Mouse (Mus musculus) lung, embryonic 15.5 days (tissue): Measurements from ENCODE around the gene Mlycd. TPM values are rescaled to one million over a fixed set of nuclear protein-coding genes. Genes with fewer than 3 reads are reported as not detected.

Experiments used
- ATAC-seq: fragments of 200-750 bp; cut with Nextera tagmentation; 2 replicates; pipeline ENCODE4 v1.8.0; 2017; ENCODE audit warnings: moderate number of reproducible peaks, borderline replicate concordance; ENCODE audit not compliant: low FRiP score, low TSS enrichment; ENCODE audit errors: extremely low read depth
- H3K27ac ChIP-seq: fragments of 300-500 bp; sonication (generic); 2 replicates; pipeline ENCODE4 v1.5.1; 2015; ENCODE audit warnings: moderate library complexity, mild to moderate bottlenecking, inconsistent platforms
- H3K27me3 ChIP-seq: fragments of 300-500 bp; sonication (generic); 2 replicates; pipeline ENCODE4 v1.6.1; 2015; ENCODE audit warnings: inconsistent platforms
- H3K36me3 ChIP-seq: fragments of 300-500 bp; sonication (generic); 2 replicates; pipeline ENCODE4 v1.6.1; 2015; ENCODE audit warnings: inconsistent platforms
- H3K4me1 ChIP-seq: fragments of 300-500 bp; sonication (generic); 2 replicates; pipeline ENCODE4 v1.6.1; 2015; ENCODE audit warnings: inconsistent platforms
- H3K4me2 ChIP-seq: fragments of 300-500 bp; sonication (generic); 2 replicates; pipeline ENCODE4 v1.6.1; 2015; ENCODE audit warnings: inconsistent platforms, mild to moderate bottlenecking, moderate library complexity
- H3K4me3 ChIP-seq: fragments of 300-500 bp; sonication (generic); 2 replicates; pipeline ENCODE4 v1.5.1; 2015; ENCODE audit warnings: mild to moderate bottlenecking, inconsistent platforms
- H3K9ac ChIP-seq: fragments of 300-500 bp; sonication (generic); 2 replicates; pipeline ENCODE4 v1.6.1; 2015; ENCODE audit warnings: inconsistent platforms
- H3K9me3 ChIP-seq: fragments of 300-500 bp; sonication (generic); 2 replicates; pipeline ENCODE4 v1.6.1; 2016; ENCODE audit warnings: inconsistent platforms
- WGBS: fragments of 180-500 bp; shearing (Covaris S2); methylation state at CpG from one replicate; pipeline ENCODE4 v1.1.7; 2015; 5-methylcytosine and 5-hydroxymethylcytosine counted together
- polyA plus RNA-seq: library from polyadenylated mRNA; unstranded; fragments of >200 nt; fragmentation: Nextera tagmentation; extraction: Ambion mirVana; gene quantifications from 2 replicates; pipeline ENCODE4 v1.2.1, GENCODE M21; 2015

Gene Mlycd
- polyA plus RNA-seq, 1 experiment from 2014 or later: 14.8 TPM

DNA sequence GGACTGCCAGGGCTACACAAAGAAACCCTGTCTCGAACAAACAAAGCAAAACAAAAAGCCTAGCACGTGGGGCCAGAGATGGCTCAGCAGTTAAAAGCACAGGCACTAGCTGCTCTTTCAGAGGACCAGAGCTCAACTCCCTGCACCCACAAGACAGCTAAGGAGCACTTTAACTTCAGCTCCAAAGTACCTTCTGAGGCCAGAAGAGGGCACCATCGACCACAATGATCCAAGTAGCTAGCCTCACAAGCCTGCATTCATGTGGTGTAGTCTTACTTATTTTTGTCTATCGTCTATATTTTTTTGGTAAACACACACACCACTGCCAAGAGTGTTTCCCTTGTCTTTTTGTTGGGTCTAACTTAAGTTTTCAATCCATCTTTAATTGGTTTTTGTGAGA, 14.1 kb upstream of the Mlycd start:
- WGBS: 29% methylated on average over 4 of the region's 4 CpGs
- Histone ChIP-seq H3K9ac (no peak overlapping the region), H3K36me3 (no peaks in the 10 kb centered on the region), H3K27me3 (no peaks in the 10 kb centered on the region), H3K4me2 (no peak overlapping the region), H3K27ac (no peak overlapping the region), H3K4me3 (no peak overlapping the region), H3K9me3 (no peaks in the 10 kb centered on the region), H3K4me1 (no peaks in the 10 kb centered on the region)
- ATAC-seq: no peak

GRCm38 (mm10) chr8:119384478-119384877, 10.2 kb upstream of the Mlycd start:
- no peaks in the 10 kb centered on the region for H3K4me1 ChIP-seq
- WGBS: 20% methylated on average over 10 of the region's 10 CpGs
- no peaks in the 10 kb centered on the region for H3K27me3 ChIP-seq
- no peak overlapping the region for H3K4me2 ChIP-seq
- H3K27ac ChIP-seq: no peak overlapping the region
- H3K9ac ChIP-seq: no peak overlapping the region
- H3K36me3 ChIP-seq: no peaks in the 10 kb centered on the region
- no peaks in the 10 kb centered on the region for H3K9me3 ChIP-seq
- no peak for ATAC-seq
- H3K4me3 ChIP-seq: no peak overlapping the region

DNA sequence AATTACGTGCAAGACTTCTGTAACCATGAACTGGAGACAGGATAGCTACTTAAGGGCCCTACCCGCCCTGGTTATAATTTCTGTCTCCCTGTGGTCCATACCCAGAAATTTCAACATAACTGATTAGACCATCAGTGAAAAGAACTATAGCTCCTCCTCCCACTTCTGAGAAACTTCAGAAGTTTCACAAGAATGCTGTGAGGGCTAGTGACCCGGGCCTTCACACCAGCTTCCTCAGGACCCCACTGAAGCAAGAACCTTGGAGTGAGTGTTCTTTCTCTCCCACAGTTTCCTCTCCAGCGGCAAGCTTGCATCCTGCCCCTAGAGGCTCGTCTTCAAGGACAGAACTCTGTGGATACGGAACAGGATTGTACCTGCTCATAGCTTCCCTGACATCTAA, 8.8 kb upstream of the Mlycd start:
- Histone ChIP-seq H3K4me3 (no peak overlapping the region), H3K27ac (no peak overlapping the region), H3K9me3 (no peaks in the 10 kb centered on the region), H3K9ac (no peak overlapping the region), H3K36me3 (no peaks in the 10 kb centered on the region), H3K4me1 (no peaks in the 10 kb centered on the region), H3K27me3 (no peaks in the 10 kb centered on the region), H3K4me2 (no peak overlapping the region)
- WGBS: 61% methylated on average over 6 of the region's 6 CpGs
- no peak for ATAC-seq

DNA sequence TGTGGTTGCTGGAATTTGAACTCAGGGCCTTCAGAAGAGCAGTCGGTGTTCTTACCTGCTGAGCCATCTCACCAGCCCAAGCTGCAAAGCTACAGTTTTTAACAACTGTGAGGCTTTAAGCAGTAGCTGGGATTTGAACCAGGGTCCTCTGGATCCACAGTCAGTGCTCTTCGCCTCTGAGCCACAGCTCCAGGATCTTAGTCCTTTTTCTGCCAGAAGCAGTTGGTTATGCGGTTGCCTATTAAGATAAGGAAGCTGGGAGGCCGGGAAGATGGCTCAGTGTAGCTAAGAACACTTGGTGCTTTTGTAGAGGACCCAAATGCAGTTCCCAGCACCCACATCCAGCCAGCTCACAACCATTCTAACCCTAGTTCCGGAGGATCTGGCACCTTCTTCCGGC, 7.7 kb upstream of the Mlycd start:
- no peak for ATAC-seq
- Histone ChIP-seq H3K9ac (no peak overlapping the region), H3K36me3 (no peaks in the 10 kb centered on the region), H3K27me3 (no peaks in the 10 kb centered on the region), H3K27ac (no peak overlapping the region), H3K4me2 (no peak overlapping the region), H3K4me1 (no peaks in the 10 kb centered on the region), H3K4me3 (no peak overlapping the region), H3K9me3 (no peaks in the 10 kb centered on the region)
- 70% methylated on average over 6 of the region's 6 CpGs for WGBS

DNA sequence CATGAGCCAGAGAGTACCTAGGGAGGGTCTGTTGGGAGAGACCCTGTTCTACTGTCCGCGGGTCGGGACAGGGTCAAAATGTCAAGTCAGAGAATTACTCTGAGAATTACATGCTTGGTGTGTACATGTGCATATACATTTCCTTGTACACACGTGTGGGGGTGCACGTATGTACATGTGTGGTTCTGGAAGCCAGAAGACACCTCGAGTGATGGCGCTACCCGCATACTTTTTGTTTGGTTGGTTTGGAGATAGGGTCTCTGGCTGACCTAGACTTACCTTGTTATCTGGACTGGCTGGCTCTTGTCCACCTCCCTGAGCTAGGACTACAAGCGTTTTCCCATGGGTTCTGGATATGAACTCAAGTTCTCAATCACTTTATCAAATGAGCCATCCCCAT, 581 bp upstream of the Mlycd start:
- peak overlapping the region; percentile 85; the same call in 1 of the 2 replicates for H3K9ac ChIP-seq
- H3K4me2 ChIP-seq: peak overlapping the region; percentile 99
- H3K4me3 ChIP-seq: peak overlapping the region; percentile 89
- peak; percentile 12; the same call in 1 of the 2 replicates for ATAC-seq
- H3K36me3 ChIP-seq: no peaks in the 10 kb centered on the region
- peaks cover 11% of the 10 kb centered on the region for H3K4me1 ChIP-seq
- no peaks in the 10 kb centered on the region for H3K9me3 ChIP-seq
- no peak overlapping the region for H3K27ac ChIP-seq
- H3K27me3 ChIP-seq: no peaks in the 10 kb centered on the region
- 78% methylated on average over 9 of the region's 9 CpGs for WGBS

DNA sequence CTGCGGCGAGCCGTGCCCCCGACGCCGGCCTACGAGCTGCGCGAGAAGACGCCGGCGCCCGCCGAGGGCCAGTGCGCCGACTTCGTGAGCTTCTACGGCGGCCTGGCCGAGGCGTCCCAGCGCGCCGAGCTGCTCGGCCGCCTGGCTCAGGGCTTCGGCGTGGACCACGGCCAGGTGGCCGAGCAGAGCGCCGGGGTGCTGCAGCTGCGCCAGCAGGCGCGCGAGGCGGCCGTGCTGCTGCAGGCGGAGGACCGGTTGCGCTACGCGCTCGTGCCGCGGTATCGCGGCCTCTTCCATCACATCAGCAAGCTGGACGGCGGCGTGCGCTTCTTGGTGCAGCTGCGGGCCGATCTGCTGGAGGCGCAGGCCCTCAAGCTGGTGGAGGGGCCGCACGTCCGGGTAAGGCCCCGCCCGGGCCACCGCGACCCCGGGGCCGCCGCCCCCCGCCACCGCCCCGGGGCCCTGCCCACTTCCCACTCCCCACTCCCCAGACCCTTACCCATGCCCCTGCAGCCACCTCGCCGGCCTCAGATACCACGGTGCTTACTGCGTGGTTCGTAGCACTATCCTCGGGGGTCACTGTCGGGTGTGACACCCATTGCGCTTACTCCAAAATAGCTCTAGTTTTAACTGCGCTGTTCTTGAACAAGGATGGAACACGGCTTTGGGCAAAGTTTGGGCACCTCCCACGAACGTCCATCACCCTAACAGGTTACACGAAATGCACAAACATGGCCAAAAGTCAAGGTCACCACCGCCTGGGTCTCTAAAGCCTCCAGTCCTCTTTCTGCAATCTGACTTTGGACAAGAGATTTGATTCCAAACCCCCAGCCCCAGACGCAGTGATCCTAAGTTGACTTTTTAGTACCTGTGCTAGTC, 633 bp downstream of the Mlycd start:
- 3% methylated on average over 83 of the region's 83 CpGs for WGBS
- ATAC-seq: peak; percentile 32; the same call in 1 of the 2 replicates

DNA sequence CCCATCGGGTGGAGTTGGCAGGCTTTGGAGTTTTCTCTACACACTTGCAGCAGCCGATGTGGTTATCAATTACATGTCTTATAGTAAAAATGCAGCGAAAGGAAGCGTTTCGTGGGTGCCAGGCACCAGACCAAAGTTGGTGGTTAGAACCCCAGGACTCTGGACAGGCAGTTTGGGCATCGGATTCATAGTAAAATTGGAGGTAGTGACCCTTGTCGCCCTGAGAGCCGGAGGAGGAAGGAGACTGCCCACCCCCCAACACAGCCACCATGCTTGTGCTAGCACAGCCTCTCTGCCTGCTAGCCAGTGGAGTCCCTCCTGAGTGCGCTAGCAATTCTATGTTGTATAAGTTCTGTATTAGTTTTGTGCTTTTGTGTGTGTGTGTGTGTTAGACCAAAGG, 3.9 kb downstream of the Mlycd start:
- H3K4me2 ChIP-seq: no peak overlapping the region
- H3K27me3 ChIP-seq: no peaks in the 10 kb centered on the region
- H3K27ac ChIP-seq: no peak overlapping the region
- 83% methylated on average over 9 of the region's 9 CpGs for WGBS
- H3K9me3 ChIP-seq: no peaks in the 10 kb centered on the region
- ATAC-seq: no peak
- H3K4me3 ChIP-seq: no peak overlapping the region
- H3K36me3 ChIP-seq: no peaks in the 10 kb centered on the region
- no peak overlapping the region for H3K9ac ChIP-seq
- peaks cover 11% of the 10 kb centered on the region for H3K4me1 ChIP-seq

More for the DNA sequence above, 633 bp downstream of the Mlycd start:
- peak overlapping the region; percentile 89 for H3K4me3 ChIP-seq
- H3K27ac ChIP-seq: peak overlapping the region; percentile 86
- no peaks in the 10 kb centered on the region for H3K9me3 ChIP-seq
- no peaks in the 10 kb centered on the region for H3K36me3 ChIP-seq
- peak overlapping the region; percentile 99 for H3K4me2 ChIP-seq
- H3K9ac ChIP-seq: peak overlapping the region; percentile 85
- peaks cover 11% of the 10 kb centered on the region for H3K4me1 ChIP-seq
- no peaks in the 10 kb centered on the region for H3K27me3 ChIP-seq

DNA sequence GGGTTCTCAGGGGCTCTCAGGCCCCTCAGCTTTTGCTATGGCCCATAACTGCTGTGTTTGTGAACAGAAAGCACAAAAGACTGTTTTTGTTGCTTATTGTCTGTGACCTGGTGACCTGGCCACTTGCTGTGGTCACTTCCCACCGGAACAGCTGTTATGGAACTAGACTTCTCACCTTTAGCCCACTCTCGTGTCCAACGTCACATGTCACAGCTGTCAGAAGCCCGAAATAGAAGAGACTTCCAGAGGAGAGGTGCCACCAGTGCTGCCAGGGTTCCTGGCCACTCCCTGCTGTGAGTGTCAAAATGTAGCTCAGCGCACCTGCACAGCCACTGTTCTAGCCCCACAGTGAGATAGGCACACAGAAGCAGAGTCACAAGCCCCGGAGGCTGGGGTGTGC, 4.6 kb downstream of the Mlycd start:
- H3K4me2 ChIP-seq: no peak overlapping the region
- no peaks in the 10 kb centered on the region for H3K9me3 ChIP-seq
- no peaks in the 10 kb centered on the region for H3K36me3 ChIP-seq
- H3K27ac ChIP-seq: no peak overlapping the region
- peaks cover 9% of the 10 kb centered on the region for H3K4me1 ChIP-seq
- WGBS: 71% methylated on average over 6 of the region's 6 CpGs
- no peak overlapping the region for H3K4me3 ChIP-seq
- no peak for ATAC-seq
- no peak overlapping the region for H3K9ac ChIP-seq
- H3K27me3 ChIP-seq: no peaks in the 10 kb centered on the region

DNA sequence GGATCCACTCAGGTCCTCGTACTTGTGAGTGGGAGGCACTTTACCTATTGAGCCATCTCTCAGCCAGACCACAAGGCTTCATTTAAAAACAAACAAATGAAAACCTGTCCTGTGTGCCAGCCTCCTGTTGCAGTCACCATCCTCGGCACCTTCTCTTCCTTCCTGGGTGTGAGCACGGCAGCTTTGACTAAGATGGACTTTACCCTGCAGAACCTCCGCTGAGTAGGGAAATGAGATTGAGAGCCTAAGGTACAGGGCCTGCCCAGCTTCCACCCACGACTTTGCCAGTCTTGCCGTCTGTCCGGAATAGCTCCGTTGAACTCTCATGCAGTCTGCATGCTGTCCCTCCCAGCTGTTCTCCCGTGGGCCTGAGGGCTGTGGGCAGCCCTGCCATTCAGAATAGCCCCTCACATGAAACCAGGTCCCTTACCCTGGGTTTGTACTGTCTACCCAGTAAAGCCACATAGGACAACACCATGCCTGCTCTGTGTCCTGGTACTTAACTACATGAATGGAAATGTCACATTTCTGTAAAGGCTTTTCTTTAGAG, 5.5 kb downstream of the Mlycd start:
- Histone ChIP-seq H3K4me2 (no peak overlapping the region), H3K27ac (no peak overlapping the region), H3K36me3 (no peaks in the 10 kb centered on the region), H3K9ac (no peak overlapping the region), H3K27me3 (no peaks in the 10 kb centered on the region), H3K4me1 (peaks cover 6% of the 10 kb centered on the region), H3K9me3 (no peaks in the 10 kb centered on the region), H3K4me3 (no peak overlapping the region)
- no peak for ATAC-seq
- 72% methylated on average over 9 of the region's 9 CpGs for WGBS

- WGBS: 83% methylated on average over 3 of the region's 3 CpGs
- Histone ChIP-seq H3K36me3 (no peaks in the 10 kb centered on the region), H3K4me2 (no peak overlapping the region), H3K4me3 (no peak overlapping the region), H3K9ac (no peak overlapping the region), H3K4me1 (peaks cover under 1% of the 10 kb centered on the region; the same call in 1 of the 2 replicates), H3K27me3 (no peaks in the 10 kb centered on the region), H3K9me3 (no peaks in the 10 kb centered on the region), H3K27ac (no peak overlapping the region)
- ATAC-seq: no peak
Measured at GRCm38 (mm10) chr8:119400904-119401303, 6.2 kb downstream of the Mlycd start.

DNA sequence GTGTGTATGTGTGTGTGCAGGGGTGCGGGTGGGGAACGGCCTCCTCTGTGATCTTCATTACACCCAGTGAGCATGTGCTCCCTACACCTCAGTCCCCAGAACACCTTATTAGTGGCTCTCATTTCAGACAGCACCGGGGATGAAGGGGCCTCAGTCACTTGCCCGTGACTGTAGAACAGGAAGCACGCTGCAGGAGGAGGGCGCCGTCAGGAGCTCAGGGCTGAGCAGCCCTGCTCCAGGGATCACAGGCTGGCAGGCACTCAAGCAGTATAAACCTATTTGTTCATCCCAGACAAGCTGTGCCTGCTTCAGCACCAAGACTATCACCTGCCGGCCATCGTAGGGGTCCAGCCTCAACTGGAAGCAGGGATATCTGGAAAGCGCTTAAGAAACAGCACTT, 9.2 kb downstream of the Mlycd start:
- H3K9ac ChIP-seq: no peak overlapping the region
- no peak overlapping the region for H3K4me2 ChIP-seq
- H3K36me3 ChIP-seq: peaks cover 4% of the 10 kb centered on the region; the same call in 1 of the 2 replicates
- H3K9me3 ChIP-seq: no peaks in the 10 kb centered on the region
- ATAC-seq: no peak
- no peak overlapping the region for H3K4me3 ChIP-seq
- no peaks in the 10 kb centered on the region for H3K4me1 ChIP-seq
- H3K27me3 ChIP-seq: no peaks in the 10 kb centered on the region
- no peak overlapping the region for H3K27ac ChIP-seq
- WGBS: 71% methylated on average over 10 of the region's 10 CpGs

DNA sequence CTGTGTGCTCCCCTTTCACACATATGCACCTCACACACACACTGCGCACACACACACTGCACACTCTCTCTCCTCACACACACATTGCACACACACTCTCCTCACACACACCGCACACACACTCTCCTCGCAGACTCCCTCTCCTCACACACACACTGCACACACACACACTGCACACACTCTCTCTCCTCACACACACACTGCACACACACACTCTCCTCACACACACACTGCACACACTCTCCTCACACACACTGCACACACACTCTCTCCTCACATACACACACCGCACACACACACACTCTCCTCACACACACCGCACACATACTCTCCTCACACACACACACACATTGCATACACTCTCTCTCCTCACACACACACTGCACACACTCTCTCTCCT, 10.0 kb downstream of the Mlycd start:
- no peak for ATAC-seq
- WGBS: 92% methylated on average over 5 of the region's 5 CpGs
- H3K4me2 ChIP-seq: no peak overlapping the region
- no peak overlapping the region for H3K9ac ChIP-seq
- H3K27me3 ChIP-seq: no peaks in the 10 kb centered on the region
- H3K4me1 ChIP-seq: no peaks in the 10 kb centered on the region
- peaks cover 10% of the 10 kb centered on the region for H3K36me3 ChIP-seq
- no peak overlapping the region for H3K27ac ChIP-seq
- no peak overlapping the region for H3K4me3 ChIP-seq
- H3K9me3 ChIP-seq: no peaks in the 10 kb centered on the region
